Mouse (Mus musculus) embryonic facial prominence, embryonic 13.5 days (tissue): Measurements from ENCODE around the gene Frmd4b. TPM values are rescaled to one million over a fixed set of nuclear protein-coding genes. Genes with fewer than 3 reads are reported as not detected.

Experiments used
- polyA plus RNA-seq: library from polyadenylated mRNA; unstranded; fragments of >200 nt; fragmentation: Nextera tagmentation; extraction: Ambion mirVana; gene quantifications from 2 replicates; pipeline ENCODE4 v1.2.1, GENCODE M21; 2015

Gene Frmd4b
- polyA plus RNA-seq, 1 experiment from 2014 or later, result 13.5 TPM

Other genes starting within 250 kb of the Frmd4b start
- 2.5 and 2.9 TPM in 2 replicates for gene Mitf, start 189.5 kb upstream of the Frmd4b start, polyA plus RNA-seq